Mouse (Mus musculus) liver, embryonic 14.5 days (tissue): ENCODE results near the gene Sparc.

Experiments used
- CTCF ChIP-seq: IDR thresholded peaks from 2 replicates; pipeline ENCODE4 v1.5.1; 2016; ENCODE audit warnings: antibody characterized with exemption, low read depth, control low read depth
- EP300 ChIP-seq: IDR thresholded peaks from 2 replicates; pipeline ENCODE4 v1.6.1; 2016; ENCODE audit warnings: antibody characterized with exemption, low read depth

DNA sequence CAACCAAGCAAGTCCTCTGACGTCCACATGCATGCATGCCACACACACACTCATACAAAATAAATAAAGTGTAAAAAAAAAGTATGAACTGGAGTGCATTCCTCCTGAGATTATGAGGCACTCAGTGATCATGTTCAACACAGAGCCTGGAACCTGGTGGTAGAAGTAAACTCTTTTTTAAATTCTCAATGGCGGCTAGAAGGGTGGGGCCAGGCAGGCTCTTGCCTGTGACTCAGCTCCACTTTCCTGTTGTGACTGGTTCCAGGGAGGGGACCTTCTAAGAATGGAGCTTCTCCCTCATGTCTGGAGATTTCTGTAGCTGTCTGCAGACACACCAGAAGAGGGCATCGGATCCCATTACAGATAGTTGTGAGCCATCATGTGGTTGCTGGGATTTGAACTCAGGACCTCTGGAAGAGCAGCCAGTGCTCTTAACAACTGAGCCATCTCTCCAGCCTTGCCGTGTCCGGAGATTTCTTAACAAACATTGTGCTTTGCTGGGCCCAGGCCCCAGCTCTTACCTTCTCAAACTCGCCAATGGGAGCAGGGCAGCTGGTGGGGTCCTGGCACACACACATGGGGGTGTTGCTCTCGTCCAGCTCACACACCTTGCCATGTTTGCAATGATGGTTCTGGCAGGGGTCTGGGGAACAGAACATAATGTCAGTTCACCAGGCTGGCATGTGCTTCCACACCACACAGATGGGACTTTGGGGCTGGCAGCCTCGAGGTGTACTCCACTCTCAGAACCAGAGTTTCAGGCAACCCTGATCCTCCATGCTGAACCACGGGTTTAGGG is 18.1 kb downstream of the Sparc start:
- TF ChIP-seq CTCF (no peak), EP300 (no peak)
